Mouse (Mus musculus) G1E (cell line): ENCODE data around the gene Plekhb1. TPM values are rescaled to one million over a fixed set of nuclear protein-coding genes. Genes with fewer than 3 reads are reported as not detected.

ENCODE experiments used
- ATAC-seq: 2 replicates; pipeline ENCODE4 v1.8.0; 2016; ENCODE audit warnings: mild to moderate bottlenecking; ENCODE audit not compliant: insufficient number of reproducible peaks, poor library complexity, low FRiP score, severe bottlenecking; ENCODE audit errors: extremely low read depth
- DNase-seq: peaks from one replicate; pipeline ENCODE4 v3.0.0; 2012; ENCODE audit warnings: low spot score
- H3K27me3 ChIP-seq: 2 replicates; pipeline ENCODE4 v1.6.1; 2012; ENCODE audit warnings: mild to moderate bottlenecking, low read length, inconsistent platforms; ENCODE audit not compliant: insufficient read depth
- H3K36me3 ChIP-seq: replicated peaks from 2 replicates; pipeline ENCODE3; 2012; ENCODE audit warnings: mild to moderate bottlenecking, inconsistent platforms
- H3K4me1 ChIP-seq: 2 replicates; pipeline ENCODE4 v1.6.1; 2012; ENCODE audit warnings: low read depth, low read length, inconsistent platforms, mixed read lengths; ENCODE audit not compliant: insufficient read depth
- H3K4me3 ChIP-seq: 2 replicates; pipeline ENCODE4 v1.5.1; 2012; ENCODE audit warnings: low read depth, mild to moderate bottlenecking, inconsistent platforms, low read length, moderate library complexity, mixed read lengths
- H3K9me3 ChIP-seq: replicated peaks from 2 replicates; pipeline ENCODE4 v1.6.1; 2012; ENCODE audit warnings: inconsistent platforms
- CTCF ChIP-seq: IDR thresholded peaks from 2 replicates; pipeline ENCODE4 v1.5.1; 2012; ENCODE audit warnings: low read depth, low read length, inconsistent platforms, mixed read lengths
- GATA1 ChIP-seq: IDR thresholded peaks from 2 replicates; pipeline ENCODE4 v1.6.1; 2012; ENCODE audit warnings: borderline replicate concordance, low read length, inconsistent platforms, mixed read lengths
- GATA2 ChIP-seq: IDR thresholded peaks from 2 replicates; pipeline ENCODE4 v1.6.1; 2012; ENCODE audit warnings: low read depth, low read length, inconsistent platforms, borderline replicate concordance
- POLR2AphosphoS5 ChIP-seq: IDR thresholded peaks from 2 replicates; pipeline ENCODE4 v1.6.1; 2012; ENCODE audit warnings: low read depth, low read length, inconsistent platforms; ENCODE audit not compliant: insufficient replicate concordance
- TAL1 ChIP-seq: conservative IDR thresholded peaks from 2 replicates; pipeline ENCODE4 v1.6.1; 2012; ENCODE audit warnings: low read depth, low read length, inconsistent platforms, mixed read lengths
- polyA plus RNA-seq: library from polyadenylated mRNA; stranded (reverse); fragments of >175 nt; gene quantifications from 2 replicates; pipeline ENCODE4 v1.2.3, GENCODE M21; 2012
- total RNA-seq, 2 experiments: library from RNA; stranded (forward) in 1 of 2; stranded (reverse) in 1 of 2; fragments of 200-1000 nt in 1 of 2; fragments of >200 nt in 1 of 2; fragmentation: Nextera tagmentation in 1 of 2; gene quantifications; 2 replicates each; pipeline ENCODE4 v1.2.3; 2014 to 2017

The Plekhb1 gene
- total and polyA plus RNA-seq, 3 experiments: not detected

DNA sequence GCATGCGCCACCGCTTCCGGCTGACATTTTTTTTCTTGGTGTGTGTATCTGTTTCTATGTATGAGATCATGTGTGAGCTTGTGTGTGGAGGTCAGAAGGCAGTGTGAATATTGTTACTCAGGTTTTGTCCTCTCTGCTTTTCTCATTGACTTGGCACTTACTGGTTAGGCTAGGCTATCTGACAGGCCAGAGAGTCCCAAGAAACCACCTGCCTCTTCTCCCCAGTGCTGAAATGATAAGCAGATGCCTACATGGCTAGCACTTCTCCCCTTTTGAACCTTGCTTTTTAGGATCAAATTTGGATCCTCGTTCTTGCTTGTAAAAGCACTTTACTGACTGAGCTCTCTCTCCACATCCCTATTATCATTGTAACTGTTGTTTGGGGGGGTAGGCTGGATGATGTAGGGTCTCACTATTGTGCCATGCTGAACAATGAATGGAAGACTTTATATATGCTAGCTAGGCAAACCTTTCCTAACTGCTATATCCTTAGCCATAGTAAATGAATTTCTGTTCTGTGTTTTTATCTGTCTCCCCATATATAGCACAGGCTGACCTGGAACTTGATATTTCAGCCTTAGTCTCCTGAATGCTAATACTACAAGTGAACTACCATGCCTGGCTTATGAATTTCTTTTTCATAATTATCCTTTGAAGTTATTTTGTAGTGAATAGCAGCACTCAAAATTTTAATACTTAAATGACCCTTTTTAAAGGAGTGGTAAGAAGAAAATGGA is 45.9 kb downstream of the Plekhb1 start:
- Histone ChIP-seq H3K36me3 (peaks cover 20% of the 10 kb centered on the region), H3K4me3 (no peak overlapping the region), H3K4me1 (peaks cover 23% of the 10 kb centered on the region), H3K27me3 (no peaks in the 10 kb centered on the region), H3K9me3 (no peaks in the 10 kb centered on the region)
- no peak for ATAC-seq
- no peak for DNase-seq
- no peak for TF ChIP-seq GATA1
- peak; percentile 32 for TF ChIP-seq TAL1
- no peak for TF ChIP-seq POLR2AphosphoS5
- no peak for TF ChIP-seq GATA2

DNA sequence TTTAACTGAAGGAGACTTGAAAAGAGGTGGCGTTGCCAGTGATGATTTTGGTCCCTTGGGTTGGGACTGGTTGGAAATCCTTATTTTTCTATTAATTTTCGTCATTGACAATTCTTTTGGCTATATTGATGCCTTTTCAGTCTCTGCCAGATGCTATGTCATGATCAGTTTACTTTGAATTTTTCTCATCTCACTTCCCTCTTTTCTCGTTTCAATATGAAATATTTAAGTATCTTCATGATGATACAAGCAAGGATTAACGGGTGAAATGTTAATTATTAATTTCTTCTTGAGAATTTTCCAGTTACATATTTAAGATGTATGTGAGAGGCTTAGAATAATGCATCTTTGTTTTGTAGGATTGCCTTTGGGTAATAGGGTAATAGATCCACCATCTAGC is 53.3 kb downstream of the Plekhb1 start:
- TF ChIP-seq TAL1: no peak
- no peak for TF ChIP-seq POLR2AphosphoS5
- no peak for TF ChIP-seq GATA1
- no peak for TF ChIP-seq CTCF
- no peak for TF ChIP-seq GATA2
- Histone ChIP-seq H3K9me3 (no peaks in the 10 kb centered on the region), H3K4me1 (peaks cover 25% of the 10 kb centered on the region), H3K36me3 (peaks cover 6% of the 10 kb centered on the region), H3K27me3 (no peaks in the 10 kb centered on the region; the same call in 1 of the 2 replicates), H3K4me3 (peak overlapping the region; percentile 98)
- no peak for DNase-seq
- no peak for ATAC-seq

DNA sequence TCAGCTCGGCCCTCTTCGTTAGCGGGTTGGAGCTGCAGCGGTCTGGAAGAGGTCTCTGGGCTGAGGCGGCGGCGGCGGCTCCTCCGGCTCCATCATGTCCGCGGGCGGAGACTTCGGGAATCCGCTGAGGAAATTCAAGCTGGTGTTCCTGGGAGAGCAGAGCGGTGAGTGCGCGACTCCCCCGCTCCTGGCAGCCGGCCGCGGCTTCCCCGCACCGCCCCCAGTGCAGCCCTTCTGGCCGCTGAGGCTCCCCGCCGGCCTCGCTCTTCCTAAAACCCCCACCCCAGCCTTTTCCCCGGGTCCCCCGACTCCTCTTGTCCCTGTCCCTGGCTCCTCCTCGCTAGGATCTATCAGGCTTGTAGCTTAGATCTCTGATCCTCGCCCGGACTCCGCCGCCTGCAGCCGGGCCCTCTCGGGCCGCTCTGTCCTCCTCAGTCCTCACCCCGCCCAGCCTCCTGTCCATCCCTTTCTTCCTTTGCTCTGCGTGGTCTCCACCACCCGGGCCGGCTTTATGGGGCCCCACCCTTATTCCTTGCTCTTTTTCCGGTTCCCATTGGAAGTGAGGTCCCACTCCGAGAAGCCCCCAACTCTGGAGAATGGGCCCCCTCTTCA is 54.0 kb downstream of the Plekhb1 start, which contains the start of gene Mrpl48:
Mrpl48 (minus strand) TSS at position 172 of the 612 bp plus-strand sequence.
- ATAC-seq: no peak
- no peak for TF ChIP-seq GATA2
- TF ChIP-seq TAL1: no peak
- no peak for TF ChIP-seq GATA1
- no peak for TF ChIP-seq CTCF

DNA sequence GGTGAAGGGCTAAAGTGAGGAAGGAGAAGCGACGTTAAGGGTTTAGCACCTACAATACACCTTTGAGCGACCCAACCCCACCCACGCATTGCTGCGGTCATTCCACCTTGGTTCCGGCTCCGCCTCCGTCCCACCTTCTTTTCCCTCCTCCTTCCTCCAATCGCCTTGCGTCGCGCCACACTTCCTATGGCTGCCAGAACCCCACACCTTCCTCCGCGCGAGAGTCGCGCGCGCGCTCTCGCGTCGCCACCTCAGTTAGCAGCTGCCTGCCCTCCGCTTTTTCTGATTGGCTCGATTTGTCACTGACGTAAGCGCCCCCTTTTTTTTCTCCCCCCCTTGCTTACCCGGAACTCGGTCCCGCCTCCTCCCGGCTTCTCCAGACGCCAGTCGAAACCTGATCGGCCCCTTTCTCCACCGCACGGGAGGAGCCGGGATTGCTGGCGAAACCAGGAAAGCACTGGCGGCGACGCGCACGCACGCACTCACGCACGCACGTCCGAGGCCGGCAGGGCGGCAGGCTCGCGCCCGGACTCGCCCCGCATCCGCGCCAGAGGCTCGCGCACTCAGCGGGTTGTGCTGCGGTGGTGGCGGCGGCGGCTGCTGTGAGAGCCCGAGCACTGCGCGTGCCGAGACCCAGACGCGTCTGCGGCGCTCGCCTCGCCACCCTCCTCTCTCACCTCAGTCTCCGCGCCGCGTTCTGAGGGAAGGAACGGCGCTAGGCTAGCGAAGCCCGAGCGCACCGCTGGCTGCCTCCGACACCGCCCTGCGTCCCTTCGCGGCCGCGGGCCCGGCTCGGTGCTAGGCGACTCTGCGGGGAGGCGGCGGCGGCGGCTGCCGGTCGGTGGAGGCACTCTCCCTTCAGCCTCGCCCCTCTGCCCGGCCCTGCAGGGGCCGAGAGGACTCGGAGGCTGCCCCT is 54.7 kb downstream of the Plekhb1 start, which contains the start of gene Rab6a:
Rab6a (plus strand) TSS at position 197 of the 916 bp plus-strand sequence.
- Histone ChIP-seq H3K9me3 (no peaks in the 10 kb centered on the region), H3K4me3 (peak within 1 kb of the TSS; percentile 98), H3K27me3 (no peaks in the 10 kb centered on the region; the same call in 1 of the 2 replicates), H3K4me1 (peaks cover 24% of the 10 kb centered on the region), H3K36me3 (peaks cover 5% of the 10 kb centered on the region)
- DNase-seq: peak; percentile 95
- TF ChIP-seq CTCF (no peak), GATA2 (no peak), GATA1 (no peak), TAL1 (no peak), POLR2AphosphoS5 (0 out of 2 replicates have a peak, but pooled peaks have one; percentile 18)
- peak; percentile 96 for ATAC-seq

More for the DNA sequence above, 54.0 kb downstream of the Plekhb1 start, which contains the start of gene Mrpl48:
- H3K27me3 ChIP-seq: no peaks in the 10 kb centered on the region; the same call in 1 of the 2 replicates
- H3K4me3 ChIP-seq: peak within 1 kb of the TSS; percentile 98
- H3K4me1 ChIP-seq: peaks cover 24% of the 10 kb centered on the region
- H3K36me3 ChIP-seq: peaks cover 5% of the 10 kb centered on the region
- no peaks in the 10 kb centered on the region for H3K9me3 ChIP-seq
- peak; percentile 34 for DNase-seq

DNA sequence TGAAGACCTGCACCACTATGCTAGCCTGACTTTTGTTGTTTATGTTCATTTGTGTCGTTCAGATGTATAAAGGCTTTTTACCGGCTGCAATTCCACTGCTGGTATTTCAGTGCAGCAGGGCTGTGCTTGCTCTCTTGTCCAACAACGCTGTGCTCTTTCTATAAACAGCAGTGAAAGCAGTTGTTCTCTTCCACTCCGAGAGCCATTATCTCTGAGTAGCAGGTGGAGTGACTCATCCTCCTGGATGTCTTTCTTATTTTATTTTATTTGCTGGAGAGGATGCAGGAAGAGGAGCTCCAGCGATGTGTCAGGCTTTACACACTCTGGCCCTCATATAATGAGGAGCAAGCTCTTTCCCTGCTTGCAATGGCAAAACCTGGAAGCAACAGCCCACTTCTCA is 62.0 kb downstream of the Plekhb1 start:
- no peak overlapping the region for H3K4me3 ChIP-seq

More for the DNA sequence above, 62.0 kb downstream of the Plekhb1 start:
- H3K27me3 ChIP-seq: no peaks in the 10 kb centered on the region; the same call in 1 of the 2 replicates
- ATAC-seq (no peak), DNase-seq (no peak)
- peaks cover 3% of the 10 kb centered on the region; the same call in 1 of the 2 replicates for H3K4me1 ChIP-seq
- no peaks in the 10 kb centered on the region for H3K36me3 ChIP-seq
- TF ChIP-seq POLR2AphosphoS5: no peak
- TF ChIP-seq GATA1: no peak
- no peak for TF ChIP-seq TAL1
- no peak for TF ChIP-seq GATA2
- TF ChIP-seq CTCF: no peak
- no peaks in the 10 kb centered on the region for H3K9me3 ChIP-seq
